Mouse (Mus musculus): Measurements from ENCODE around the gene Usp30. TPM values are rescaled to one million over a fixed set of nuclear protein-coding genes. Genes with fewer than 3 reads are reported as not detected.

The Usp30 gene
- polyA plus RNA-seq, 1 experiment = 11.2 TPM

DNA sequence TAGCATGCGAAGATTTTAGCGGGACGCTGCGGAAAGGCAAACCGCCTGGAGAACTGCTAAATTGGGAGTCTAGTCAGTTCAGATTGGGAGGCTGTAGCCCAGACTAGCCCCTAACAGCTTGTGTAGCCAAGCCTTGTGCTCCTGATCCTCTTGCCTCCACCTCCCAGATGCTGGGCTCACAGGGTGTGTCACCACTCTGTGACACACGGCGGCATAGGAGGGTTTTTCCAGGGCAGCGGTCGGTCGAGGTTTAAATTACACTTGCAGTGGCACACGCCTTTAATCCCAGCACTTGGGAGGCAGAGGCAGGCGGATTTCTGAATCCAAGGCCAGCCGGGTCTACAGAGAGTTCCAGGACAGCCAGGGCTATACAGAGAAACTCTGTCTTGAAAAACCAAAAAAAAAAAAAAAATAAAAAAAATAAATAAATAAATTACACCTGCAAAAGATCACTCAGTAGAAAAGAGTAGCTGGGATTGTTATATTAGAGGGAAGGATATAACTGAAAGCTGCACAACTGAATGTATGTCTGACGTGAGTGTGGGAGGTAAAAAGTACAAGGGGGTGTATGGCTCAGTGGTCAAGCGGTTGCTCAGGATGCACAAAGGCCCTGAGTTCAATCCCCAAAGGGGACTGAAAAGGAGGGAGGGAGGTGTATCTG lies 64.4 kb downstream of the Usp30 start:
- TF ChIP-seq CEBPB (IDR thresholded peaks at IDR 0.05; ENCODE audit: low read depth) = no peak
- Histone ChIP-seq H3K4me3 (ENCODE audit: insufficient read depth, poor library complexity, severe bottlenecking) (no peak overlapping the region), H3K36me3 (ENCODE audit: control insufficient read depth, insufficient read depth) (peaks cover 4% of the 10 kb centered on the region), H3ac (ENCODE audit: control insufficient read depth, insufficient read length, low read depth) (no peak overlapping the region), H3K27me3 (ENCODE audit: control insufficient read depth, insufficient read depth, insufficient read length) (no peaks in the 10 kb centered on the region), H3K79me2 (ENCODE audit: control insufficient read depth, insufficient read depth) (no peaks in the 10 kb centered on the region), H3K79me3 (ENCODE audit: low read depth) (no peaks in the 10 kb centered on the region)

DNA sequence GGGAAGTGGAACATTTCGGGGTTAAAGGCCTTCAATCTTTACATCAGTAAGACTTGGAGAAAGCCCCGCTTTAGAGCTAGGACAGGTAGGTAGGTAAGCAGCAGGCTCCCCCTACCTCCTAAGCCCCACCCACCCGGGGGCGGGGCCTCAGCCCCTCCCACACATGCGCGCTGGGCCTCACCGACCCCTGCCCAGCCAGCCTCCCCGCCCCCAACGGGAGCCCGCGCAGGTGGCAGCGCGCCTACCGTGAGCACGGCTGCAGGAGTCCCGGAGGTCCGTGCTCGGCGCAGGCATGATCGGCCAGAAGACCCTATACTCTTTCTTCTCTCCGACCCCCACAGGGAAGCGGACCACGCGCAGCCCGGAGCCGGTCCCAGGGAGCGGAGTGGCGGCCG lies 64.9 kb downstream of the Usp30 start, which contains the start of gene Ung:
Gene Ung, plus strand, starts transcription at position 176 of the 395 bp plus-strand sequence.
- Histone ChIP-seq H3ac (ENCODE audit: control insufficient read depth, insufficient read length, low read depth) (peak within 1 kb of the TSS; percentile 64), H3K36me3 (ENCODE audit: control insufficient read depth, insufficient read depth) (peaks cover 4% of the 10 kb centered on the region)
- TF ChIP-seq CTCF (IDR thresholded peaks at IDR 0.05; ENCODE audit: control insufficient read depth, insufficient read depth, insufficient read length) (no peak), MYOD1 (IDR thresholded peaks at IDR 0.05; ENCODE audit: control insufficient read depth, insufficient read length, low read depth) (no peak), MYOG (IDR thresholded peaks at IDR 0.05; ENCODE audit: control insufficient read depth, extremely low read depth, insufficient read length) (no peak), CEBPB (IDR thresholded peaks at IDR 0.05; ENCODE audit: low read depth) (no peak), USF1 (IDR thresholded peaks at IDR 0.05; ENCODE audit: low read depth) (no peak), MAX (IDR thresholded peaks at IDR 0.05) (no peak), FOSL1 (IDR thresholded peaks at IDR 0.05; ENCODE audit: insufficient read depth, low read length, poor library complexity, severe bottlenecking) (no peak)

DNA sequence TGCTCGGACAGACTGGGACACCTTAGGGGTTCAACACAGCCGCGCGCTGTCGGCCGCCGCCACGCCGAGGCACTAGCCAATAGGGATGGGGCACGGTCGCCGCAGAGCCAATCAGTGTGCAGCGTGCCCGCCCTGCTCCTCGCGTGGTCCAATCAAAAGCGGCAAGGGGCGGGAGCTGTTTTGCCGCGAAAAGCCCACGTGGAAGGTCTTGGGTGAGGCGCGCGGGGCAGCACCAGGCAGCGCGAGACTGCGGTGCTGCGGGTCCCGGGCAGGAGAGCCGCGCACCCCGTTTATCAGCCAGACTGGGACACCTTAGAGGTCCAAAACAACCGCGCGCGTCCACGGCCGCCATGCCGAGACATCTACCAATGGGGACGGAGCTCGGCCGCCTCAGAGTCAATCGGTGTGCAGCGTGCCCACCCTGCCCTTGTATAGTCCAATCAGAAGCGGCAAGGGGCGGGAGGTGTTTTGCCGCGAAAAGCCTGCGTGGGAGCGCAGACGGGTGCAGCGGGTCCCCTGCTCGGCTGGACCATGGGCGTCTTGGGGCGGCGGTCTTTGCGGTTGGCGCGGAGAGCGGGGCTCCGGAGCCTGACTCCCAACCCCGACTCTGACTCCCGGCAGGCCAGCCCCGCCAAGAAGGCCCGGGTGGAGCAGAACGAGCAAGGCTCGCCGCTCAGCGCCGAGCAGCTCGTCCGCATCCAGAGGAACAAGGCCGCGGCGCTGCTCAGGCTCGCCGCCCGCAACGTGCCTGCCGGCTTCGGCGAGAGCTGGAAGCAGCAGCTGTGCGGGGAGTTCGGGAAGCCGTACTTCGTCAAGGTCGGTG lies 65.6 kb downstream of the Usp30 start:
- TF ChIP-seq FOSL1 (IDR thresholded peaks at IDR 0.05; ENCODE audit: insufficient read depth, low read length, poor library complexity, severe bottlenecking) (no peak), CTCF (IDR thresholded peaks at IDR 0.05; ENCODE audit: control insufficient read depth, insufficient read depth, insufficient read length) (no peak), MAX (IDR thresholded peaks at IDR 0.05) (peak; percentile 96), MYOD1 (IDR thresholded peaks at IDR 0.05; ENCODE audit: control insufficient read depth, insufficient read length, low read depth) (no peak), CEBPB (IDR thresholded peaks at IDR 0.05; ENCODE audit: low read depth) (no peak)
- Histone ChIP-seq H3K4me3 (ENCODE audit: insufficient read depth, poor library complexity, severe bottlenecking) (peak overlapping the region; percentile 36), H3ac (ENCODE audit: control insufficient read depth, insufficient read length, low read depth) (peak overlapping the region; percentile 52), H3K79me3 (ENCODE audit: low read depth) (no peaks in the 10 kb centered on the region), H3K36me3 (ENCODE audit: control insufficient read depth, insufficient read depth) (peaks cover 4% of the 10 kb centered on the region), H3K27me3 (ENCODE audit: control insufficient read depth, insufficient read depth, insufficient read length) (no peaks in the 10 kb centered on the region), H3K79me2 (ENCODE audit: control insufficient read depth, insufficient read depth) (no peaks in the 10 kb centered on the region)

More for the DNA sequence above, 64.9 kb downstream of the Usp30 start, which contains the start of gene Ung:
- H3K79me3 ChIP-seq (ENCODE audit: low read depth) = no peaks in the 10 kb centered on the region
- H3K27me3 ChIP-seq (ENCODE audit: control insufficient read depth, insufficient read depth, insufficient read length) = no peaks in the 10 kb centered on the region
- no peaks in the 10 kb centered on the region for H3K79me2 ChIP-seq (ENCODE audit: control insufficient read depth, insufficient read depth)
- H3K4me3 ChIP-seq (ENCODE audit: insufficient read depth, poor library complexity, severe bottlenecking) = peak within 1 kb of the TSS; percentile 36

DNA sequence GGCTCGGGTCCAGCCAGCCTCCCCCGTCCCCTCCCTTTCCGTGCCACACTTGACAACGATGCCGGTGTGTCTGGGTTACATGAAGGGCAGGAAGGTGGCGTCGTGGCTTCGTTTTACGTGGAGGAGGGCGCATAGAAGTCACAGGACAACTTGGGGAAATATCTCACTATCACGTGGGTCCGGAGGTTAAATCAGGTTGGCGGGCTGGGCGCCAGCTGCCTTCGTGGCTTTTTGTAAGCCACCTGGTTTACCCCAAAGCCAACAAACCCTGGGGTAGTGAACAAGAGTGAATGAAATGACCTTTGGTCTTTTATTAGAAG lies 66.2 kb downstream of the Usp30 start:
- peak overlapping the region; percentile 52 for H3ac ChIP-seq (ENCODE audit: control insufficient read depth, insufficient read length, low read depth)

DNA sequence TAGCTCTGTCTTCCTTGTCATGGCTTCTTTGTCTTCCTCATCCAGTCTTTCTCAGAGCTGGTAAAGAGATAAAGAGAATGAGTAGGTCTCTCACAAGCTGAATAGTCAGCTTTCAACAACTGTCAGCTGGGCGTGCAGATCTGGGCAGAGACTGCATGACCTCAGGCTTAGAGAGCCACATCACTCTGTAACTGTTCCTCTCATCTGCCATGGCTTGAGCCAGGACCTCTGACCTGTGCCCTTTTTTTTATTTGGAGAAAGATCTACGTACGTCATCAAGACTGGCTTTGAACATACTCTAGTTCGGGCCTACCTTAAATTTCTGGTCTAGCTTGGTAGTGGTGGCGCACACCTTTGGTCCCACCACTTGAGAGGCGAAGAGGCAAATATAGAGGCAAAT lies 67.6 kb downstream of the Usp30 start:
- Histone ChIP-seq H3ac (ENCODE audit: control insufficient read depth, insufficient read length, low read depth) (no peak overlapping the region), H3K27me3 (ENCODE audit: control insufficient read depth, insufficient read depth, insufficient read length) (no peaks in the 10 kb centered on the region), H3K36me3 (ENCODE audit: control insufficient read depth, insufficient read depth) (peaks cover 12% of the 10 kb centered on the region), H3K79me3 (ENCODE audit: low read depth) (no peaks in the 10 kb centered on the region), H3K4me3 (ENCODE audit: insufficient read depth, poor library complexity, severe bottlenecking) (no peak overlapping the region), H3K79me2 (ENCODE audit: control insufficient read depth, insufficient read depth) (no peaks in the 10 kb centered on the region)
- TF ChIP-seq MYOG (IDR thresholded peaks at IDR 0.05; ENCODE audit: control insufficient read depth, extremely low read depth, insufficient read length) = no peak
- TF ChIP-seq CEBPB (IDR thresholded peaks at IDR 0.05; ENCODE audit: low read depth) = no peak
- no peak for TF ChIP-seq CTCF (IDR thresholded peaks at IDR 0.05; ENCODE audit: control insufficient read depth, insufficient read depth, insufficient read length)
- TF ChIP-seq USF1 (IDR thresholded peaks at IDR 0.05; ENCODE audit: low read depth) = no peak
- no peak for TF ChIP-seq MYOD1 (IDR thresholded peaks at IDR 0.05; ENCODE audit: control insufficient read depth, insufficient read length, low read depth)
- no peak for TF ChIP-seq MAX (IDR thresholded peaks at IDR 0.05)
- no peak for TF ChIP-seq FOSL1 (IDR thresholded peaks at IDR 0.05; ENCODE audit: insufficient read depth, low read length, poor library complexity, severe bottlenecking)

More for the DNA sequence above, 66.2 kb downstream of the Usp30 start:
- H3K79me2 ChIP-seq (ENCODE audit: control insufficient read depth, insufficient read depth) = no peaks in the 10 kb centered on the region
- H3K27me3 ChIP-seq (ENCODE audit: control insufficient read depth, insufficient read depth, insufficient read length) = no peaks in the 10 kb centered on the region
- H3K4me3 ChIP-seq (ENCODE audit: insufficient read depth, poor library complexity, severe bottlenecking) = peak overlapping the region; percentile 36
- no peaks in the 10 kb centered on the region for H3K79me3 ChIP-seq (ENCODE audit: low read depth)
- no peak for TF ChIP-seq MAX (IDR thresholded peaks at IDR 0.05)
- peak; percentile 75 for TF ChIP-seq USF1 (IDR thresholded peaks at IDR 0.05; ENCODE audit: low read depth)
- peaks cover 4% of the 10 kb centered on the region for H3K36me3 ChIP-seq (ENCODE audit: control insufficient read depth, insufficient read depth)

DNA sequence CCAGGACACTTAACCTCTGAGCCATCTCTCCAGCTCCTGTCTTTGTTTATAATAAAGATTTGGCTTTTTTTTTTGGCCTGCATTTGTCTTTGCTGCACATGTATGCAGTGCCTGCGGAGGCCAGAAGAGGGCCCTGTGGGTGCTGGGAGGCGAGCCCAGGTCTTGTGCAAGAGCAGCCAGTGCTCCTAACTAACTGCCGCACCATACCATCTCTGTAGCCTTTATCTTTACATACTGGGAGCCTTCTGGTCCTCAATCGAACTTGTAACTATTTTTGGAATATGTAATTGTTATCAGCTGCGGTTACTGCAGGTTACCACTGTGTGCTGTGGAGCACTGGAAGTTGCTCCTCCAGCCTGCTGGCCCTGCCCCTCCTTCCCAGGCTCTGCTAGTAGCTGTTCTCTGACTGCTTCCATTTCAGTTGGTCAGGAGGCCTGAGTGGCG lies 68.9 kb downstream of the Usp30 start:
- H3K4me3 ChIP-seq (ENCODE audit: insufficient read depth, poor library complexity, severe bottlenecking) = no peak overlapping the region
- peaks cover 12% of the 10 kb centered on the region for H3K36me3 ChIP-seq (ENCODE audit: control insufficient read depth, insufficient read depth)
- no peaks in the 10 kb centered on the region for H3K79me2 ChIP-seq (ENCODE audit: control insufficient read depth, insufficient read depth)
- peak; percentile 34 for TF ChIP-seq CEBPB (IDR thresholded peaks at IDR 0.05; ENCODE audit: low read depth)
- TF ChIP-seq MYOG (IDR thresholded peaks at IDR 0.05; ENCODE audit: control insufficient read depth, extremely low read depth, insufficient read length) = no peak
- TF ChIP-seq MAX (IDR thresholded peaks at IDR 0.05) = no peak
- TF ChIP-seq MYOD1 (IDR thresholded peaks at IDR 0.05; ENCODE audit: control insufficient read depth, insufficient read length, low read depth) = no peak
- no peak overlapping the region for H3ac ChIP-seq (ENCODE audit: control insufficient read depth, insufficient read length, low read depth)
- H3K27me3 ChIP-seq (ENCODE audit: control insufficient read depth, insufficient read depth, insufficient read length) = no peaks in the 10 kb centered on the region
- no peaks in the 10 kb centered on the region for H3K79me3 ChIP-seq (ENCODE audit: low read depth)

Measured in C2C12 (cell line).